8 mouse cellular contexts compared by ENCODE assay signal in the genomic region with DNA sequence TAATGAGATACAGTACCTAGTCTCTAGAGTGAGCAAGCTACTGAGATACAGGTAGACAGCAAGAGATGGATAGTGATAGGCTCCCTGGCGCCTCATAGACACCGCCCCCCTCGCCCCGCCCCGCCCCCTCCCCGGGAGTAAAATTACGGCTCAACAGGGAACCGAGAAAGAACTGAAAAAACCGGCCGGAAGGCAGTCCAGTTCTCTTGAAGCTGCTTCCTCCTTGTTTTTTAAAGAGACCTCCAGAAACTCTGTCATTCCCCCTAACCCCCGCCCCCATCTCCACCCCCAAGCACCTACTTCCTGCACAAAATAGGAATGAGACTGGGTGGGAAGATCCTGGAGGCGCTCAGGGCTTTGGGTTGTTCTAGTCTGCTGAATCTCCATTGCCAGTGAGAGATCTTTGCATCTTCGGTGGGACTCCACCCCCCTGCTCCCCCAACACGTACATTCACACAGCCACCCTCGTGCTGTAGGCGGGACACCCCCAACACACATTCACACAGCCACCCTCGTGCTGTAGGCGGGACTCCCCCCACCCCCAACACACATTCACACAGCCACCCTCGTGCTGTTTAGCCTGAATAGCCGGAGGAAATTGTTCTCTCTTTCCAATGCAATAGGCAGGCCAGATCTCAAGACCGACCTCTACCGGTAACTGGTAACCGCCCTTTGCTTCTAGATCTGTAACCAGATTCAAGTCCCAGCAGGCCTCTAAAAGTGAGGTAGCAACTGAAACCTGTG. TPM values are rescaled to one million over a fixed set of nuclear protein-coding genes. Genes with fewer than 3 reads are reported as not detected.
DNase-seq lines count a peak whose midpoint lies in the region; ATAC-seq and TF ChIP-seq lines count a peak whose summit lies in the region.

No protein-coding gene starts in this region.

- H3K27me3 ChIP-seq in embryonic facial prominence, embryonic 12.5 days, result no peaks in the 10 kb centered on the region
- no peaks in the 10 kb centered on the region for H3K27me3 ChIP-seq in limb, embryonic 10.5 days (ENCODE audit: low read depth, poor library complexity, severe bottlenecking)
- H3K27me3 ChIP-seq in midbrain, embryonic 12.5 days, result no peaks in the 10 kb centered on the region
- no peaks in the 10 kb centered on the region for H3K27me3 ChIP-seq in small intestine, adult 2 months (ENCODE audit: control insufficient read depth, insufficient read depth, low read length)

- H3K36me3 ChIP-seq in embryonic facial prominence, embryonic 12.5 days, result no peaks in the 10 kb centered on the region
- H3K36me3 ChIP-seq in limb, embryonic 10.5 days, result no peaks in the 10 kb centered on the region
- no peaks in the 10 kb centered on the region for H3K36me3 ChIP-seq in midbrain, embryonic 12.5 days
- no peaks in the 10 kb centered on the region for H3K36me3 ChIP-seq in small intestine, adult 2 months (ENCODE audit: control insufficient read depth, insufficient read depth, low read length)

- ATAC-seq in embryonic facial prominence, embryonic 12.5 days (ENCODE audit: insufficient number of reproducible peaks, insufficient read depth, low FRiP score, low TSS enrichment), result peak; percentile 84
- peak; percentile 79 for ATAC-seq in midbrain, embryonic 12.5 days (ENCODE audit: low FRiP score, low read depth)

- peak overlapping the region; percentile 90 for H3K27ac ChIP-seq in embryonic facial prominence, embryonic 12.5 days
- peak overlapping the region; percentile 90 for H3K27ac ChIP-seq in limb, embryonic 10.5 days
- peak overlapping the region; percentile 73 for H3K27ac ChIP-seq in midbrain, embryonic 12.5 days (replicated peaks)
- peak overlapping the region; percentile 86 for H3K27ac ChIP-seq in small intestine, adult 2 months (ENCODE audit: insufficient read depth, low read depth, low read length)

- H3K4me2 ChIP-seq in embryonic facial prominence, embryonic 12.5 days (replicated peaks), result peak overlapping the region; percentile 68
- H3K4me2 ChIP-seq in midbrain, embryonic 12.5 days (replicated peaks), result peak overlapping the region; percentile 64

- H3K4me1 ChIP-seq in embryonic facial prominence, embryonic 12.5 days, result peaks cover 10% of the 10 kb centered on the region; the same call in 1 of the 2 replicates
- H3K4me1 ChIP-seq in limb, embryonic 10.5 days, result peaks cover 20% of the 10 kb centered on the region
- H3K4me1 ChIP-seq in midbrain, embryonic 12.5 days, result 0 out of 2 replicates have a peak, but pooled peaks cover 5% of the 10 kb centered on the region
- H3K4me1 ChIP-seq in small intestine, adult 2 months (ENCODE audit: control insufficient read depth, insufficient read depth, insufficient read length, low read length), result peaks cover 13% of the 10 kb centered on the region

- no peaks in the 10 kb centered on the region for H3K9me3 ChIP-seq in embryonic facial prominence, embryonic 12.5 days
- no peaks in the 10 kb centered on the region for H3K9me3 ChIP-seq in limb, embryonic 10.5 days (replicated peaks)
- no peaks in the 10 kb centered on the region for H3K9me3 ChIP-seq in midbrain, embryonic 12.5 days

- H3K4me3 ChIP-seq in embryonic facial prominence, embryonic 12.5 days, result peak overlapping the region; percentile 39
- peak overlapping the region; percentile 50 for H3K4me3 ChIP-seq in limb, embryonic 10.5 days
- peak overlapping the region; percentile 40 for H3K4me3 ChIP-seq in midbrain, embryonic 12.5 days
- H3K4me3 ChIP-seq in small intestine, adult 2 months (ENCODE audit: low read depth, low read length), result peak overlapping the region; percentile 70

- TF ChIP-seq POLR2A in small intestine, adult 2 months (IDR thresholded peaks at IDR 0.05; ENCODE audit: low read depth, low read length), result 0 out of 2 replicates have a peak, but pooled peaks have one; percentile 11

- TF ChIP-seq CTCF in small intestine, adult 2 months (IDR thresholded peaks at IDR 0.05; ENCODE audit: extremely low read depth, insufficient read length, insufficient replicate concordance, low read depth, low read length), result no peak

- 3% methylated on average over 19 of the region's 23 CpGs for WGBS in embryonic facial prominence, embryonic 12.5 days
- WGBS in limb, embryonic 10.5 days, result 1% methylated on average over 23 of the region's 23 CpGs
- 2% methylated on average over 23 of the region's 23 CpGs for WGBS in midbrain, embryonic 12.5 days
- under 1% methylated on average over 23 of the region's 23 CpGs for whole genome bisulfite sequencing in small intestine, adult 2 months

- peak overlapping the region; percentile 36; the same call in 1 of the 2 replicates for H3K9ac ChIP-seq in embryonic facial prominence, embryonic 12.5 days
- peak overlapping the region; percentile 52 for H3K9ac ChIP-seq in midbrain, embryonic 12.5 days (replicated peaks)

- peak; percentile 67 to 74 for DNase-seq in urinary bladder, adult 18-20 months (ENCODE audit: low spot score in 2 of 2)
- DNase-seq in urinary bladder, postnatal 10 days (ENCODE audit: low spot score), result no peak
- DNase-seq in heart, adult 11 months, result peak; percentile 99
- peak; percentile 89 for DNase-seq in kidney, adult 11 months
- peak; percentile 75 for DNase-seq in limb, embryonic 10.5 days (ENCODE audit: low spot score)

RNA-seq across cellular contexts. Expression of a gene that starts 26.4 kb away (rescaled TPM):
- 106 and 111 TPM in 2 replicates for polyA plus RNA-seq in embryonic facial prominence, embryonic 12.5 days (2016; fragmentation: Nextera tagmentation; extraction: Ambion mirVana)
- polyA plus RNA-seq in limb, embryonic 10.5 days (2016; fragmentation: Nextera tagmentation; extraction: Ambion mirVana), result 90.8 and 102 TPM in 2 replicates
- 114 and 131 TPM in 2 replicates for polyA plus RNA-seq in midbrain, embryonic 12.5 days (2016; fragmentation: Nextera tagmentation; extraction: Ambion mirVana)
- polyA plus RNA-seq in small intestine, adult 2 months (2012; rRNA removed), result 3.0 and 5.4 TPM in 2 replicates

RNA-seq across cellular contexts. Expression of a gene that starts 38.8 kb away (rescaled TPM):
- polyA plus RNA-seq in embryonic facial prominence, embryonic 12.5 days (2016; fragmentation: Nextera tagmentation; extraction: Ambion mirVana), result 38.1 and 41.7 TPM in 2 replicates
- polyA plus RNA-seq in limb, embryonic 10.5 days (2016; fragmentation: Nextera tagmentation; extraction: Ambion mirVana), result 33.3 and 39.8 TPM in 2 replicates
- 34.5 and 38.8 TPM in 2 replicates for polyA plus RNA-seq in midbrain, embryonic 12.5 days (2016; fragmentation: Nextera tagmentation; extraction: Ambion mirVana)
- polyA plus RNA-seq in small intestine, adult 2 months (2012; rRNA removed), result 1.1 and 2.3 TPM in 2 replicates

Comparison
In these comparisons a context has a peak if more than half of its experiments do, and no peak if none do; other contexts are left out.
1. RNA of a gene that starts 26.4 kb away (polyA plus RNA-seq): 114 to 131 TPM in midbrain, embryonic 12.5 days, 106 to 111 TPM in embryonic facial prominence, embryonic 12.5 days and 90.8 to 102 TPM in limb, embryonic 10.5 days; 3.0 to 5.4 TPM in small intestine, adult 2 months; every median in the first group is over 10 times any median in the second.
2. RNA of a gene that starts 38.8 kb away (polyA plus RNA-seq): 38.1 to 41.7 TPM in embryonic facial prominence, embryonic 12.5 days, 33.3 to 39.8 TPM in limb, embryonic 10.5 days and 34.5 to 38.8 TPM in midbrain, embryonic 12.5 days; 1.1 to 2.3 TPM in small intestine, adult 2 months; every median in the first group is over 10 times any median in the second.
3. Peak in every context shown above with its lines, with median percentiles within 50 percentile points of each other: H3K27ac ChIP-seq and H3K4me3 ChIP-seq.